Mouse (Mus musculus): Measurements from ENCODE around the gene Gm49661.

The Gm49661 gene

GRCm38 (mm10) chr8:84934860-84935259 is 34.4 kb downstream of the Gm49661 start:
- peak; percentile 29 for DNase-seq (ENCODE audit: low read depth)

GRCm38 (mm10) chr8:84933767-84934559 is 35.3 kb downstream of the Gm49661 start:
- DNase-seq (ENCODE audit: low read depth) = no peak

- DNase-seq (ENCODE audit: low read depth) = no peak
Observed at GRCm38 (mm10) chr8:84930582-84930981, 38.7 kb downstream of the Gm49661 start.

GRCm38 (mm10) chr8:84928456-84929306 is 40.6 kb downstream of the Gm49661 start:
- DNase-seq (ENCODE audit: low read depth) = peak; percentile 77

GRCm38 (mm10) chr8:84927513-84927912 is 41.7 kb downstream of the Gm49661 start:
- no peak for DNase-seq (ENCODE audit: low read depth)

- DNase-seq (ENCODE audit: low read depth) = no peak
Observed at GRCm38 (mm10) chr8:84925557-84925956, 43.7 kb downstream of the Gm49661 start.

- DNase-seq (ENCODE audit: low read depth) = no peak
Observed at GRCm38 (mm10) chr8:84921596-84921995, 47.6 kb downstream of the Gm49661 start.

GRCm38 (mm10) chr8:84918646-84919045 is 50.6 kb downstream of the Gm49661 start:
- no peak for DNase-seq (ENCODE audit: low read depth)

- no peak for DNase-seq (ENCODE audit: low read depth)
Observed at GRCm38 (mm10) chr8:84917781-84918180, 51.5 kb downstream of the Gm49661 start.

Measured in naive thymus-derived CD4-positive, alpha-beta T cell, adult 2 months (primary cell).